Mouse (Mus musculus): ENCODE results near the gene Tpst2. TPM values are rescaled to one million over a fixed set of nuclear protein-coding genes. Genes with fewer than 3 reads are reported as not detected.
"Not testable (repeated sequence)": the region's sequence is repeated elsewhere in the genome, so short reads cannot be mapped to it uniquely, and the experiment has no call there.

The Tpst2 gene
- polyA plus RNA-seq, 1 experiment from 2014 or later, result 57.7 TPM

GRCm38 (mm10) chr5:112305842-112306241, 29.4 kb downstream of the Tpst2 start:
- TF ChIP-seq CTCF (IDR thresholded peaks at IDR 0.05; ENCODE audit: low read depth), result no peak
- ATAC-seq (ENCODE audit: insufficient read depth), result no peak
- no peak overlapping the region for H3K4me2 ChIP-seq
- H3K4me3 ChIP-seq (ENCODE audit: low read depth, low read length), result no peak overlapping the region
- no peak overlapping the region for H3K27ac ChIP-seq (ENCODE audit: low read depth)
- H3K27me3 ChIP-seq (ENCODE audit: insufficient read depth, low read length), result no peaks in the 10 kb centered on the region
- WGBS, result 71% methylated on average over 5 of the region's 5 CpGs
- no peak for DNase-seq
- H3K4me1 ChIP-seq (ENCODE audit: insufficient read depth), result 0 out of 2 replicates have a peak, but pooled peaks cover 3% of the 10 kb centered on the region
- no peak overlapping the region for H3K9ac ChIP-seq
- no peaks in the 10 kb centered on the region for H3K9me3 ChIP-seq (ENCODE audit: low read depth, low read length)
- H3K36me3 ChIP-seq (ENCODE audit: insufficient read depth), result peaks cover 38% of the 10 kb centered on the region

- no peak for DNase-seq
- peaks cover 56% of the 10 kb centered on the region for H3K36me3 ChIP-seq (ENCODE audit: insufficient read depth)
- TF ChIP-seq CTCF (IDR thresholded peaks at IDR 0.05; ENCODE audit: low read depth), result no peak
Observed at GRCm38 (mm10) chr5:112313222-112313885, 36.9 kb downstream of the Tpst2 start.

GRCm38 (mm10) chr5:112316468-112316867, 40.0 kb downstream of the Tpst2 start:
- Histone ChIP-seq H3K27ac (ENCODE audit: low read depth) (peak overlapping the region; percentile 28; the same call in 1 of the 2 replicates), H3K4me3 (ENCODE audit: low read depth, low read length) (no peak overlapping the region), H3K36me3 (ENCODE audit: insufficient read depth) (peaks cover 26% of the 10 kb centered on the region), H3K9ac (no peak overlapping the region), H3K4me2 (no peak overlapping the region), H3K9me3 (ENCODE audit: low read depth, low read length) (no peaks in the 10 kb centered on the region), H3K27me3 (ENCODE audit: insufficient read depth, low read length) (no peaks in the 10 kb centered on the region), H3K4me1 (ENCODE audit: insufficient read depth) (no peaks in the 10 kb centered on the region)
- 72% methylated on average over 5 of the region's 5 CpGs for WGBS
- DNase-seq, result no peak
- ATAC-seq (ENCODE audit: insufficient read depth), result no peak
- TF ChIP-seq CTCF (IDR thresholded peaks at IDR 0.05; ENCODE audit: low read depth), result no peak

More at GRCm38 (mm10) chr5:112313222-112313885, 36.9 kb downstream of the Tpst2 start:
- no peak overlapping the region for H3K9ac ChIP-seq
- no peak overlapping the region for H3K27ac ChIP-seq (ENCODE audit: low read depth)
- ATAC-seq (ENCODE audit: insufficient read depth), result no peak
- no peaks in the 10 kb centered on the region for H3K9me3 ChIP-seq (ENCODE audit: low read depth, low read length)
- H3K4me3 ChIP-seq (ENCODE audit: low read depth, low read length), result no peak overlapping the region
- no peaks in the 10 kb centered on the region for H3K4me1 ChIP-seq (ENCODE audit: insufficient read depth)
- 70% methylated on average over 11 of the region's 11 CpGs for WGBS
- H3K4me2 ChIP-seq, result no peak overlapping the region
- no peaks in the 10 kb centered on the region for H3K27me3 ChIP-seq (ENCODE audit: insufficient read depth, low read length)

DNA sequence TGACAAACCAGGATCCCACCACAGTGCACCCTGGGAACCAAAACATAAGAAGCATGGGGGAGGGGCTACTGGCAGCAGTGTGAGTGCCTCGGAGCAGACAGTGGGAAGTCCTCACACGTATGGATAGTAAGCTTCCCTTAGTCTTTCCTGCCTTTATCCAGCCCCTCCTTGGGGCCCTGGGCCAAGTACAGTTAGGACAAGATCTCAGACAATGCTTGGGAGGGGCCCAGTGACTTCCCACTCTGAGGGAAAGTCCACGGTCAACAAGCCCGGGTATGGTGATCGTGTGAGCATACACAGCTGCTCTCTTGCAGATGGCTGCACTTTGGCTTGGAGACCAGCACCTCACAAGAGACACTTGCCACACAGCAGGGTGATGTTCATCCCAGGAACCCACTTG, 40.8 kb downstream of the Tpst2 start:
- 0 out of 2 replicates have a peak, but pooled peaks have one; percentile 22 for ATAC-seq (ENCODE audit: insufficient read depth)
- Histone ChIP-seq H3K36me3 (ENCODE audit: insufficient read depth) (peaks cover 21% of the 10 kb centered on the region), H3K27me3 (ENCODE audit: insufficient read depth, low read length) (no peaks in the 10 kb centered on the region), H3K9me3 (ENCODE audit: low read depth, low read length) (no peaks in the 10 kb centered on the region), H3K4me3 (ENCODE audit: low read depth, low read length) (no peak overlapping the region), H3K4me2 (no peak overlapping the region), H3K4me1 (ENCODE audit: insufficient read depth) (no peaks in the 10 kb centered on the region), H3K9ac (no peak overlapping the region), H3K27ac (ENCODE audit: low read depth) (no peak overlapping the region)
- DNase-seq, result peak; percentile 49
- WGBS, result 29% methylated on average over 5 of the region's 5 CpGs
- no peak for TF ChIP-seq CTCF (IDR thresholded peaks at IDR 0.05; ENCODE audit: low read depth)

GRCm38 (mm10) chr5:112319343-112319742, 42.9 kb downstream of the Tpst2 start:
- not testable (repeated sequence) for H3K9me3 ChIP-seq (ENCODE audit: low read depth, low read length); DNase-seq; H3K4me1 ChIP-seq (ENCODE audit: insufficient read depth); ATAC-seq (ENCODE audit: insufficient read depth); H3K4me2 ChIP-seq; H3K9ac ChIP-seq; H3K27me3 ChIP-seq (ENCODE audit: insufficient read depth, low read length); H3K4me3 ChIP-seq (ENCODE audit: low read depth, low read length); H3K27ac ChIP-seq (ENCODE audit: low read depth)
- H3K36me3 ChIP-seq (ENCODE audit: insufficient read depth), result peaks cover 20% of the 10 kb centered on the region
- WGBS, result 66% methylated on average over 2 of the region's 2 CpGs

DNA sequence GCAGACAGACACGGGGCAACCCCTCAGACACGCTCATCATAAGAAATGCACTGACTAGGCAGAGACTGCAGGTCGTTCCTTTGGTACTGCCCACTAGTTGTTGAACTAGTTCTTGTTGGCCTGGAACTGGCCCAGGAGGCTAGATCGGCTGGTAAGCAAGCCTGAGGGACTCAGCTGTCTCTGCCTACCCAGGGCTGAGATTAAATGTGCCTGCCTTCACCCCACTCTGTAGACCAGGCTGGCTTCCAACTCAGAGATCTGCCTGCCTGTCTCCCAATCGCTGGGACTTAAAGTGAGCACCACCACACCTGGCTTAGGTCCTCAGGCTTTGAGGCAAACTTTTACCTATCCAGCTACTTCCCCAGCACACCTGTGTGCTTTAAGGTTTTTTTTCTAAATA, 43.9 kb downstream of the Tpst2 start:
- ATAC-seq (ENCODE audit: insufficient read depth) (no peak), DNase-seq (no peak)
- Histone ChIP-seq H3K9ac (no peak overlapping the region), H3K4me1 (ENCODE audit: insufficient read depth) (peaks cover 3% of the 10 kb centered on the region; the same call in 1 of the 2 replicates), H3K36me3 (ENCODE audit: insufficient read depth) (peaks cover 12% of the 10 kb centered on the region), H3K9me3 (ENCODE audit: low read depth, low read length) (no peaks in the 10 kb centered on the region), H3K27me3 (ENCODE audit: insufficient read depth, low read length) (no peaks in the 10 kb centered on the region), H3K4me2 (no peak overlapping the region), H3K27ac (ENCODE audit: low read depth) (no peak overlapping the region), H3K4me3 (ENCODE audit: low read depth, low read length) (no peak overlapping the region)
- no peak for TF ChIP-seq CTCF (IDR thresholded peaks at IDR 0.05; ENCODE audit: low read depth)
- WGBS, result 75% methylated on average over 5 of the region's 5 CpGs

DNA sequence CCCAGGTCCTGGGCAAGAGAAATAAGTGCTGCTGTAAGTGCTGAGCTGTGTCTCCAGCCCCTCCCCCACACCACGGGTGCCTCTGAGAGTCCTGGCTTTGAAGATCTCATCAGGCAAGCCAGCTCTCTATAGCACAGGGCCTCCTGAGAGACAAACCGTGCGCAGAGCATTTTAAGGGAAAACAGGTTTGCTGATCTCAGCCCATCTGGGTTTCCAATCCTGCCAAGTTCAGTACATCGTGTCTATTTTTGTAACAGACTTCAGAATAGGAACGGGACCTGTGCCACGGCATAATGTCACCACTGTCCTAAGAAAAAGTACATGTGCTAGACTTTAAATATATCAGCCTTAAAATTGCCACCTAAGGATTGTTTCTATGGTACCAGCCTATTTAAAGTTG, 44.4 kb downstream of the Tpst2 start:
- ATAC-seq (ENCODE audit: insufficient read depth), result no peak
- WGBS, result 70% methylated on average over 6 of the region's 6 CpGs
- peaks cover 4% of the 10 kb centered on the region; the same call in 1 of the 2 replicates for H3K4me1 ChIP-seq (ENCODE audit: insufficient read depth)

More for the DNA sequence above, 44.4 kb downstream of the Tpst2 start:
- Histone ChIP-seq H3K9me3 (ENCODE audit: low read depth, low read length) (no peaks in the 10 kb centered on the region), H3K4me3 (ENCODE audit: low read depth, low read length) (no peak overlapping the region), H3K9ac (no peak overlapping the region), H3K27me3 (ENCODE audit: insufficient read depth, low read length) (no peaks in the 10 kb centered on the region), H3K36me3 (ENCODE audit: insufficient read depth) (peaks cover 7% of the 10 kb centered on the region; the same call in 1 of the 2 replicates), H3K4me2 (no peak overlapping the region), H3K27ac (ENCODE audit: low read depth) (no peak overlapping the region)
- TF ChIP-seq CTCF (IDR thresholded peaks at IDR 0.05; ENCODE audit: low read depth), result no peak
- no peak for DNase-seq

Measured in lung, embryonic 14.5 days (tissue).